Mouse (Mus musculus): ENCODE measurements around the gene Rev3l. TPM values are rescaled to one million over a fixed set of nuclear protein-coding genes. Genes with fewer than 3 reads are reported as not detected.
A peak's percentile ranks its signal among the peaks of the same experiment; 100 is the strongest.
"Not testable (repeated sequence)": the region's sequence is repeated elsewhere in the genome, so short reads cannot be mapped to it uniquely, and the experiment has no call there.

Gene Rev3l
- total RNA-seq, 2 experiments from 2014 or later = 39.4 to 41.1 TPM

DNA sequence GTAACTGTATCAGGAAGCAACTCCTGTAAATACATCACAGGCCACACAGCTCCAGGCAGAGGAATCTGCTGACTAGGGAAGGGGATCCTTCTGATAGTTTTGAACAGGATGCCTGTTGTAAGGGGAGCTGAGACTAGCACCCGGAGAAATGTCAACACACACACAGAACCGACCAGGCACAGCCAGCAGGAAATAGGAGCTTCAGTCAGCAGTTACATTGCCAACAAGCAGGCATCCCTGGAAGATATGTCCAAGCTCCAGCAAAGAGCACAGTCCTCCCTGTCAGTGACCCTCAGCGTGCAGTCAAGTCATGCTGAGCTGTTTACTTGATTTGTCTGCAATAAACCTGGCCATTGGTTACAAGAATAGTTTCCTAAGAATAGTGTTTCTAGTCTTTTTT lies 156.7 kb downstream of the Rev3l start:
- Histone ChIP-seq H3K4me3 (no peak overlapping the region), H3K27ac (no peak overlapping the region)
- DNase-seq (ENCODE audit: low spot score in 2 of 2) = no peak
- TF ChIP-seq CTCF (conservative IDR thresholded peaks at IDR 0.05) = no peak

DNA sequence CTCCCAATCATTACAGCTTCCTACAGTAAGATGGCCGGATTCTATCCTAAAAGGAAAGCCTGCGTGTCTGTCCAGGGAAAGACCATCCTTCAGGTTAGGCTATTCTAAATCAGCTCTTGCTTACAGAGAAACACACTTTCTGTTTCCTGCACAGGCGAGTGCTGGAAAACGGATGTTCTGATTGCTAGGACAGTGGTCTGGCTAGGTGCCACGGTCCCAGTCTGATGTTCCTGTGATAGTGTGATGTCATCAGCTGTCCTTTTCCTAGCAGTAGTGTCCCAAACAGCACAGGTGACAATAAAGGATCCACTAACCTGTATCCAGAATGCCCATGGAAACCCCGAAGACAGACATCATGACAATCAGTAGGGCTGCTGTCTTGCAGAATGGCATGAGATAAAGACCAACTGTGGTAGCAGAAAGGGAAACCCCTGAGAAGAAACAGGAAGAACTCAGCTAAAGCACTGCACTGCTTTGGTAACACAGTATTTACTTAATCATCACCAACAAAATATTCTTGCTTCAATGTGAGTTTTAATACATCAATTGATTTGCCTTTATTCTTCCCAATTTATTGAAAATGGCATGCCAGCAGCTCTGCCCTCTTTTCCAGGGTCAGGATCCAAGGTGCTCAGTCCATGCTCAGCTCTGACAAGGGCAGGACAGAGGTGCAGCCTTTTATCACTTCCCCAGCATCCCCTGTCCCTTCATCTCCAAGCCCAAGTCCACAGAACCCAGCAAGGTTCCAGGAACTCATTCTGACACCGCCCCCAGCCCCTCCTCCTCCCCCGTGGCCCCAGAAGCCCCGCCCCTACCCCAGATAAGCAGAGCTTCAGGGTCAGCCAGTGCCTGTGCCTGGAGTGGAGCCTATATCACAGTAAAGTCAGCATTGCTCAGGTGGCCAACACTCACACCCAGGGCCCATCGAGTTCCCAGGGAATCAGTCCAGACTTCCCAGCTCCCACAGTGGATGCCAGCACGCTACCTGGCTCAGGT lies 162.1 kb downstream of the Rev3l start:
- H3K4me3 ChIP-seq = no peak overlapping the region
- TF ChIP-seq CTCF (conservative IDR thresholded peaks at IDR 0.05) = no peak

DNA sequence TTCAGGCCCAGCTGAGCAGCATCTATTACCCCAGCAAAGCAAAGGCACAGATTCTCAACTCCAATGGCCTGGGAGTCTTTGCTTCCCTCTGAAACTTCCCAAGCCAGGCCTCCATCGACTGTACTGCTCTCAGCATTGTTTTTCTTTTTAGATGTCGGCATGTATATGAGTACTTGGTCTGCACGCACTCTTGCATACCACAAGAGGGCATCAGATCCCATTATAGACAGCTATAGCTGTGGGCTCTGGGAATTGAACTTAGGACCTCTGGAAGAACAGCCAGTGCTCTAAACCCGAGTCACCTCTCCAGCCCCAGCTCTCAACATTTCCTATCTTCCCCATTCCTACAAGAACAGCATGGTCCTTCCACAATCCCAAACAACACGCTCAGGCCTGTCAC lies 164.6 kb downstream of the Rev3l start:
- DNase-seq (ENCODE audit: low spot score in 2 of 2) = no peak
- Histone ChIP-seq H3K27ac (no peak overlapping the region), H3K4me3 (no peak overlapping the region)
- peak; percentile 55 for TF ChIP-seq CTCF (conservative IDR thresholded peaks at IDR 0.05)

More for the DNA sequence above, 162.1 kb downstream of the Rev3l start:
- H3K27ac ChIP-seq = no peak overlapping the region
- no peak for DNase-seq (ENCODE audit: low spot score in 2 of 2)

DNA sequence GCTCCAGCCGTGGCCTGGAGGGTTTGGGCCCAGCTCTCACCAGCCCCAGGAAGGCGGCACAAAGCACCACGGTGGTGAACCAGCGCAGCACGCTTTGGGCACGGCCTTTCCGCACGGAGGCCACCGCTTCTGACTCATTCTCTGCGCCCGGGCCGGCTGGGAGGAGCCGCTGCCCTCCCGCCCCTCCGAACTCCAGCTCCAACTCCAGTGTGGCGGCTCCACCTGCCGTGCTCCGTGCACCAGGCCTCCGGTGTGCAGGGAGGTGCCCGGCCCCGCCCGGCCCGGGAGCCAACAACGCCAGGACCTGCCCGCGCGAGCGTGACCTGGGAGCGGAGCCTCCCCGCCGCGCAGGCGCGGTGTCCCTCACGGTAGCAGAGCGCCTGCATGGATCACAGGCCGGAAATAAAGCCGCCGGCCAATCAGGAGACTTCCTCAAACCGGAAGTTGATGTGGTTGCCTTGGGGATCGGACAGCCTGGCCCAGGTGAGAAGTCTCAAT lies 167.0 kb downstream of the Rev3l start, which contains the start of gene Mfsd4b4:
Mfsd4b4 (minus strand) TSS at position 365 of the 498 bp plus-strand sequence.
- TF ChIP-seq CTCF (conservative IDR thresholded peaks at IDR 0.05) = no peak
- peak within 1 kb of the TSS; percentile 61 for H3K4me3 ChIP-seq
- DNase-seq (ENCODE audit: low spot score in 2 of 2) = peak; percentile 82 to 86

DNA sequence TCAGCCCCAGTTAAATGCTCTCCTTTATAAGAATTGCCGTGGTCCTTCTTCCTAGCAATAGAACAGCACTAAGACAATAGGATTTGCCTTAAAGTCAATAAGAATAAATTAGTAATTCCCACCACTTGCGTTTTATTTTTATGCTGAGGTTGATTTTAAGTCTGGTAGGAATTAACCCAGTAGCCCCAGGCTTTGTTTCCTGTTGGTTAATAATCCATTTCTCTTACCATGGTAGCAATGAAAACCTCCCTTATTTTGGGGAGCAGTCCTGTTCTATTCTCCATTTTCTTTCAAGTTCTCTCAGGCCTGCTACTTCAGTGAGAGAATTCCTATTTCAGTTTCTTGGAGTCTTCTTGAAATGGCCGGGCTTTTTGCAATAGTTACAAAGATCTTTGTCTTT lies 172.3 kb downstream of the Rev3l start:
- H3K4me3 ChIP-seq = no peak overlapping the region
- TF ChIP-seq CTCF (conservative IDR thresholded peaks at IDR 0.05) = no peak
- DNase-seq (ENCODE audit: low spot score in 2 of 2) = no peak
- no peak overlapping the region for H3K27ac ChIP-seq

More for the DNA sequence above, 167.0 kb downstream of the Rev3l start, which contains the start of gene Mfsd4b4:
- H3K27ac ChIP-seq = peak within 1 kb of the TSS; percentile 95

DNA sequence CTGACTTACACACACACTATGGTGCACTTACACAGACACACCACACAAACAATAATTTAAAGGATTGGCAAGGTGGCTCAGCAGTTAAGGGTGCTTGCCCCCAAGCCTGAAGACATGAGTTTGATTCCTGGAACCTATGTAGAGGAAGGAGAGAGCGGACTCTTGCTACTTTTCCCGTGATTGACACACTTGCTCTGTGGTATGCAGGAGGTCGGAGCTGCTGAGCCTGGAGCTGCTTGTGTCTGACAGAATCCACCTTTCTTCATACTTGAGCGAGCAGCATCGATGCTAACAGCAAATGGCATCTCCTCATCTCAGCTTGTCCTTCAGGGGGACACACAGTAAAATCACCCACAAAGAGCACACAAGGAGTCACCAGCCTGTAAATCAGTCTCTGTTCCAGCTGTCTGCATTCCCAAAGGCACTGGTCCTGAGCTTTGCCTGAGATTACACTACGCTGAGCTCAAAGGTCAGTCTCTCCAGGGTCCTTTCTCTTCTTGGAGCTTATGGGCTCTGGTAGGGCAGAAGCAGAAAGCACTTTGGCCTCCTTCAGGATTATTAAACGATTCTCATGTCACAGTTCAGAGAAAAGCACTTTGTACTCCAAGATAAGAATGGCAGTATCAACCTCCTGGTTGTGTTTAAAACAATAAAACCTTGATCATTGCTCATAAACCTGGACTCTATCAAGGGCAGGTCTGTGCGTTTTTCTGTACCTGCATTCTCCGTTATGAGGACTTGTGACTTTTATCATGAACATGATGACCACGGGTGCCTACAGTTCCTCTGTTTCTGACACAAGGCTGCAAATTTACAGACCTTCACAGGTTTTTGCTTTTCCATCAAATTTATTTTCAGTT lies 175.1 kb downstream of the Rev3l start:
- Histone ChIP-seq H3K27ac (no peak overlapping the region), H3K4me3 (no peak overlapping the region)
- TF ChIP-seq CTCF (conservative IDR thresholded peaks at IDR 0.05) = no peak
- DNase-seq (ENCODE audit: low spot score in 2 of 2) = no peak

DNA sequence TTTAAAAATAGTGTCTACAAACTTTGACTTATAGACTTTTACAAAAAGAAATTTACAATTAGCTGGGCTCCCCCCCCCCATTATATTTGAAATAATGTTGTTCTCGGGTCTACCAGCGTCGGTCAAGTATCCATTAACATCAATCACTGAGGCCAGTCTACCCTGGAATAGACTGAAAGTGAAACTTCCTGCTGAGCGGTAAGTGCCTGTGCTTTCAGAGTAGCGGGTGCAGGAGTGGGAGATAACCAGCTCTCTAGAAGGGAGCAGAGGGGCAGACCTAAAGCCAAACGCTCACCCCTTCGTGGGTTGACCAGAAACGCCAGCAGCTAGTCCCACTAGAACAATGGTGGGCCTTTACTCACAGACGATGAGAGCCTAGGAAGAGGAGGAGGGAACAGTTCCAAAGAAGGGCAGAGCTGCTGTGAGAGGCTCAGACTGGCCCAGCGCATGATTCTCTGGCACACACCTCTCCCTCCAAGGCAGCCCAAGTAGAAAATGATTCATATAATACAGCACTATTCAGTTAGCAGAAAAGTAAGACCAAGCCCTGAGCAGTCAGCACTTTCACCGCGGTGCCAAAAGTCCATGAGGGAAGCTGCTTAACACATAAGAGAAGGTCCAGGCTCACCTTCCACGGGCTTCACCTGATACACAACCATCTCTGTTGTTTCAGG lies 177.0 kb downstream of the Rev3l start:
- TF ChIP-seq CTCF (conservative IDR thresholded peaks at IDR 0.05) = no peak
- H3K4me3 ChIP-seq = no peak overlapping the region
- no peak for DNase-seq (ENCODE audit: low spot score in 2 of 2)
- no peak overlapping the region for H3K27ac ChIP-seq

DNA sequence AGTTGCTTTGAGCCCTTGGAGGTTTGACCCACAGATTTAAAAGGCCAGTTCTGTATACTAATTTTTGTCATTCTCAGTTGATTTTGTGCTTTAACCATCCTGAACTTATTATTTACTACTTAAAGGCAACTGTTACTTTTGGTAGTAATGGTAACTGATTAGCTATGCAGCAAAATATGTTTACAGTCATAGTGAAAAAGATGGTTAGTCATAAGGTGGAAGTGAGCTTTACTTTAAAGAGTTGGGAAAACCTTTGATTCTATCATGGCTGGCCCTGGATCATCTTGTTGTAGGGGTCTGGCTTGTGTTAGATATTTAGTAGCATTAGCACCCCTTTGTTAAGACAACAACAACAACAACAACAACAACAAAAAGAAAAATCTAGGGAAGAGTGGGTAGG lies 180.7 kb downstream of the Rev3l start:
- H3K27ac ChIP-seq = no peak overlapping the region
- TF ChIP-seq CTCF (conservative IDR thresholded peaks at IDR 0.05) = no peak
- no peak for DNase-seq (ENCODE audit: low spot score in 2 of 2)
- H3K4me3 ChIP-seq = no peak overlapping the region

DNA sequence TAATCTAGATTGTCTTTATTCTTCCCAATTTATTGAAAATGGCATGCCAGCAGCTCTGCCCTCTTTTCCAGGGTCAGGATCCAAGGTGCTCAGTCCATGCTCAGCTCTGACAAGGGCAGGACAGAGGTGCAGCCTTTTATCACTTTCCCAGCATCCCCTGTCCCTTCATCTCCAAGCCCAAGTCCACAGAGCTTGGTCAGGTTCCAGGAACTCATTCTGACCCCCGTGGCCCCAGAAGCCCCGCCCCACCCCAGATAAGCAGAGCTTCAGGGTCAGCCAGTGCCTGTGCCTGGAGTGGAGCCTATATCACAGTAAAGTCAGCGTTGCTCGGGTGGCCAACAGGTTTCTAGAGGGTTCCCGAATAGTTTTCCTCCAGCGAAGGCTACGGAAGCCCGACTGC lies 192.6 kb downstream of the Rev3l start:
- DNase-seq (ENCODE audit: low spot score in 2 of 2); H3K27ac ChIP-seq; H3K4me3 ChIP-seq: not testable (repeated sequence)

Other genes starting within 250 kb of the Rev3l start
- 1 to 10 TPM; 2.5 to 2.6 TPM for gene Traf3ip2, start 119.2 kb upstream of the Rev3l start, total RNA-seq (2021)
- gene Mfsd4b4, start 167.1 kb downstream of the Rev3l start, total RNA-seq (2021) = 1 to 10 TPM; 7.8 to 7.9 TPM
- gene Mfsd4b2, start 194.8 kb downstream of the Rev3l start, total RNA-seq (2021) = under 1 TPM; 0.22 to 0.23 TPM
- gene Mfsd4b3, start 228.0 kb downstream of the Rev3l start, total RNA-seq (2021) = under 1 TPM; 0.20 to 0.27 TPM

Measured in layer of hippocampus, adult 2 months (tissue).